Comparison of ENCODE assay signal across 10 mouse cellular contexts in genomic region chr4:139241678-139242606, GRCm38 (mm10). TPM values are rescaled to one million over a fixed set of nuclear protein-coding genes. Genes with fewer than 3 reads are reported as not detected.
DNase-seq lines count a peak whose midpoint lies in the region; ATAC-seq lines count a peak whose summit lies in the region.
"Had no signal": no experiment of that assay in that cellular context is flagged by ENCODE, and none has a peak within 500 bp of the region (broad histone marks: within the 10 kb centered on the region; RNA-seq: fewer than 3 reads in every experiment).

No protein-coding gene starts in this region.

- intact Hi-C loops in heart, postnatal 25 days (cut with DNase I), result no loop called here
- intact Hi-C loops in left cerebral cortex, postnatal 14 days (cut with DNase I), result no loop called here

- ATAC-seq in embryonic facial prominence, embryonic 14.5 days (ENCODE audit: low read depth), result no peak
- ATAC-seq: hindbrain, embryonic 16.5 days; midbrain, embryonic 15.5 days had no signal

- WGBS in heart, embryonic 10.5 days, result 78% methylated on average over 22 of the region's 22 CpGs
- 42% methylated on average over 22 of the region's 22 CpGs for WGBS in embryonic facial prominence, embryonic 14.5 days
- 36% methylated on average over 22 of the region's 22 CpGs for WGBS in macrophage (ENCODE audit: missing documents)

- peaks cover 49% of the 10 kb centered on the region for H3K36me3 ChIP-seq in heart, embryonic 10.5 days
- H3K36me3 ChIP-seq in embryonic facial prominence, embryonic 14.5 days (ENCODE audit: control insufficient read depth, insufficient read depth, low read length), result peaks cover 38% of the 10 kb centered on the region
- peaks cover 72% of the 10 kb centered on the region; the same call in 1 of the 2 replicates for H3K36me3 ChIP-seq in macrophage (ENCODE audit: inconsistent target)

- no peaks in the 10 kb centered on the region for H3K27me3 ChIP-seq in heart, embryonic 10.5 days (ENCODE audit: insufficient read depth, poor library complexity, severe bottlenecking)
- no peaks in the 10 kb centered on the region for H3K27me3 ChIP-seq in embryonic facial prominence, embryonic 14.5 days (replicated peaks; ENCODE audit: control insufficient read depth, insufficient read depth, low read length)
- H3K27me3 ChIP-seq: midbrain, embryonic 15.5 days had no signal

- H3K9ac ChIP-seq in embryonic facial prominence, embryonic 14.5 days (ENCODE audit: low read depth, low read length), result no peak overlapping the region
- H3K9ac ChIP-seq: midbrain, embryonic 15.5 days had no signal

- H3K4me2 ChIP-seq in embryonic facial prominence, embryonic 14.5 days (ENCODE audit: low read depth, low read length), result no peak overlapping the region
- H3K4me2 ChIP-seq: midbrain, embryonic 15.5 days had no signal

- peaks cover 69% of the 10 kb centered on the region for H3K4me1 ChIP-seq in heart, embryonic 10.5 days
- peaks cover 63% of the 10 kb centered on the region for H3K4me1 ChIP-seq in embryonic facial prominence, embryonic 14.5 days (ENCODE audit: control insufficient read depth, insufficient read depth, low read length)

- peak overlapping the region; percentile 74 for H3K27ac ChIP-seq in heart, embryonic 10.5 days
- H3K27ac ChIP-seq in embryonic facial prominence, embryonic 14.5 days (replicated peaks; ENCODE audit: low read depth, low read length), result peak overlapping the region; percentile 49
- peak overlapping the region; percentile 10; the same call in 1 of the 2 replicates for H3K27ac ChIP-seq in macrophage
- H3K27ac ChIP-seq: midbrain, embryonic 15.5 days had no signal

- H3K9me3 ChIP-seq in heart, embryonic 10.5 days, result no peaks in the 10 kb centered on the region
- no peaks in the 10 kb centered on the region for H3K9me3 ChIP-seq in embryonic facial prominence, embryonic 14.5 days (ENCODE audit: control insufficient read depth, low read length)
- H3K9me3 ChIP-seq: midbrain, embryonic 15.5 days had no signal

- no peak for DNase-seq in heart, embryonic 10.5 days (ENCODE audit: low spot score)
- no peak for DNase-seq in heart, postnatal 25 days (ENCODE audit: low spot score)
- DNase-seq in CD4-positive helper T cell, adult 2 months (ENCODE audit: low read depth, low spot score), result peak; percentile 58
- DNase-seq in embryonic facial prominence, embryonic 14.5 days (ENCODE audit: low spot score), result no peak
- DNase-seq in lung, postnatal 10 days, result no peak
- no peak for DNase-seq in B cell, adult 2 months
- DNase-seq in left cerebral cortex, postnatal 14 days (ENCODE audit: low spot score in 2 of 2), result no peak

- no peak overlapping the region for H3K4me3 ChIP-seq in heart, embryonic 10.5 days
- H3K4me3 ChIP-seq in embryonic facial prominence, embryonic 14.5 days (ENCODE audit: low read depth, low read length), result no peak overlapping the region
- no peak overlapping the region for H3K4me3 ChIP-seq in macrophage (ENCODE audit: inconsistent target)
- H3K4me3 ChIP-seq: midbrain, embryonic 15.5 days had no signal

- H3K79me2 ChIP-seq in macrophage (ENCODE audit: inconsistent target), result peaks cover 100% of the 10 kb centered on the region

RNA-seq across cellular contexts. Expression of gene Capzb, which starts 49.2 kb away (rescaled TPM):
- polyA plus RNA-seq in heart, embryonic 10.5 days (2016; fragmentation: Nextera tagmentation; extraction: Ambion mirVana), result 450 and 452 TPM in 2 replicates
- 100 to 1,000 TPM; 415 to 449 TPM for total RNA-seq in heart, postnatal 25 days (2021)
- polyA plus RNA-seq in embryonic facial prominence, embryonic 14.5 days (2014; fragmentation: Nextera tagmentation; extraction: Ambion mirVana), result 293 and 299 TPM in 2 replicates
- 100 to 1,000 TPM; 159 to 332 (median 238) TPM for total RNA-seq in macrophage (2018; cell fraction: chromatin; rRNA removed)
- total RNA-seq in macrophage (2018; cell fraction: cytosol; rRNA removed), result 100 to 1,000 TPM; 379 to 591 (median 456) TPM
- 100 to 1,000 TPM; 176 to 252 (median 211) TPM for total RNA-seq in macrophage (2018; cell fraction: nucleus; rRNA removed)
- polyA plus RNA-seq in macrophage (2018), result 485 to 769 TPM (median 513 TPM) in 3 replicates
- total RNA-seq in left cerebral cortex, postnatal 14 days (2021), result 100 to 1,000 TPM; 394 to 398 TPM

Comparison
In these comparisons a context has a peak if more than half of its experiments do, and no peak if none do; other contexts are left out.
1. H3K27ac ChIP-seq: peak in every context shown above with its lines; median percentile 74 in heart, embryonic 10.5 days; 49 in embryonic facial prominence, embryonic 14.5 days; 10 in macrophage.